Mouse (Mus musculus) urinary bladder, adult 18-20 months (tissue): Measurements from ENCODE around the gene Gm4567.
"Not testable (repeated sequence)": the region's sequence is repeated elsewhere in the genome, so short reads cannot be mapped to it uniquely, and the experiment has no call there.

Source experiments
- DNase-seq, 2 experiments: peaks; one replicate each; pipeline ENCODE4 v3.0.0; 2022; ENCODE audit warnings: low spot score in 2 of 2, mixed read lengths in 2 of 2

The Gm4567 gene

GRCm38 (mm10) chr7:22719610-22720009, at the start of gene Gm4567:
TSS of gene Gm4567 (minus strand) at chr7:22719710.
- DNase-seq = not testable (repeated sequence)

- not testable (repeated sequence) for DNase-seq
Measured at GRCm38 (mm10) chr7:22761397-22761796, 41.9 kb upstream of the Gm4567 start, which contains the start of gene Vmn1r157. TSS of gene Vmn1r157 (plus strand) at chr7:22761697.

- not testable (repeated sequence) for DNase-seq
Measured at GRCm38 (mm10) chr7:22692217-22692616, 27.3 kb downstream of the Gm4567 start, which contains the start of gene Gm8693. TSS of gene Gm8693 (minus strand) at chr7:22692317.
